Mouse (Mus musculus): ENCODE results near the gene Bnc2. TPM values are rescaled to one million over a fixed set of nuclear protein-coding genes. Genes with fewer than 3 reads are reported as not detected.

Bnc2 gene
- total RNA-seq (2021) = 1 to 10 TPM; 1.7 to 3.6 TPM

GRCm38 (mm10) chr4:84675171-84675973, at the start of gene Bnc2:
Gene Bnc2 (minus strand): TSS chr4:84675275.
- intact Hi-C loops (cut with DNase I) = loop anchor here (5.0 to 10.0 kb wide), 2 partner anchors 133 to 881 kb away; no protein-coding TSS in a partner anchor
- peak; percentile 50 to 66 for DNase-seq

DNA sequence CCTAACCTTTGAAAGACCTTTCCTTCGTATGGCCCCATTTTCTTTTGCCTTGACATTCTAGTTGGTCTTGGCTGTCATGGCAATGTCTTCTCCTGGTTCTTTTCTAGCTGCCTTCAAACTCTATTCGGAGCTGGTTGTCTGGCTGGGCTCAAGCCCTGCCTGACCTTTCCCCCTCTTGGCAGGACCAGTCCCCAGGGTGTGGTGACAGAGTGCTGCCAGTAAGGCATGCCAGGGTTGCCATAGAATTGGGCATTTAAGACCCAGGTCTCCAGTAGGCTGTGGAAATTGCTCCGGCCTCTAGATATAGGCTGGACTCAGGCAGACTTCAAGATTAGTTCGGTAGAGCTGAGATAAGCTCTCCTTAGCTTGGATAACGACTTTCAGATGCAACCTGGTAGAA, 32.9 kb upstream of the Bnc2 start:
- DNase-seq = peak in 1 of 2 experiments; percentile 7
- intact Hi-C loops (cut with DNase I) = no loop called here

GRCm38 (mm10) chr4:84685521-84686366, 10.7 kb upstream of the Bnc2 start:
- intact Hi-C loops (cut with DNase I) = no loop called here
- DNase-seq = peak in 1 of 2 experiments; percentile 17

GRCm38 (mm10) chr4:84685009-84685408, 9.9 kb upstream of the Bnc2 start:
- intact Hi-C loops (cut with DNase I) = no loop called here

DNA sequence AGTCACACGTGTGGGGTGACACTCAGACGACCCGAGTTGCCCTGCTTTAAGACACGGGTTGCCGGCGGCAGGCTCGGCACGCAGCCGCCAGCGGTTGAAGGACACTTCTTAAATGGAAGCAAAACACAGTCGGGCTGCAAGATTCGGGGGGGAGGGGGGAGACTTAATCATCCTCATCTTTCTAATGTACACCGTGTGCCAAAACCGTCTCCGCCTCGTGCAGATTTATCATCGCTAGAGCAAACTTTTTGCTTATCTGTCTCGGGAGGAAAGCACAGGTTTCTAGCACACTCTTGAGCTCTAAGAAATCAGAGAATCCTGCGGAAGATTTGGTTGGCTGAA, 870 bp upstream of the Bnc2 start:
- DNase-seq = no peak
- intact Hi-C loops (cut with DNase I) = loop anchor here (5.0 to 10.0 kb wide), 2 partner anchors 134 to 881 kb away; no protein-coding TSS in a partner anchor

More at GRCm38 (mm10) chr4:84685009-84685408, 9.9 kb upstream of the Bnc2 start:
- no peak for DNase-seq

DNA sequence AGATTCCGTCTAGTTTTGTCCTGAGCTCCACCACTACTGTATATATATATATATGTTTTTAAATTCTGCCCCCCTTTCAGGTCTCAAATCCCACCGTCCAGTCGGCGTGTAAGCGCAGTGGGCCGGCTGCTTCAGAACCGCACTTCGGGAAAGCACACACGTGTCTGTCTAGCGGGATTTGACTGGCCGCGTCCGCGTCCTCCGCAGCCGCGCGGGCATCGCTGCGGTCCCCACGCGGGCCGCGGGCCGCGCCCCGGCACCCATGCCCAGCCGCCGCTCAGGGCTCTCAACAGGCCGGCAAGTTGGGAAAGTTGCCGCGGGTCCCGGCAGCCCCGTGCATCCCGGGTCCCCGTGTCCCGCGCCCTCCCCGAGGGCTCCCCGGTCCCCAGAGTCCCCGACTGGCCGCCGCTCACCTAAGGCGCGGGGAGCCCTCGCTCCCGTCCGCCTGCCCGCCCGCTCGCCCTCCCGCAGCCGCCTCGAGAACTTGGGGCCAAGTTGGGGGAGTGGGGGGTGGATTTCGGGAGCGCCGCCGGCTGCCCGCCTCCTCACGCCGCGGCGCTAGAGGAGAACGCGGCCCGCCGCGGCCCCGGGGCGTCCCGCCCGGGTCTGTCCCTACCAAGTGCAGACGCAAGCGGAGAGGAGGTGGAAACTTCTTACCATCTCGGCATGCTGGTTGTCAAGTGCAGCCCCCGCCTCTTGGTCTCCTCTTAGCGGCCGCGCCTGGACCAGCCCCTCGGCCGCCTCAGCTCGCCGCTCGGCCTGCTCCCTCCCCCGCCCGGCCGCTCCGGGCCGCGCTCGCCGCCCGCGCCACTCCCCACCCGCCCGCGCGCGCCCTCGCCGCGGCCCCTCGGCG, 531 bp downstream of the Bnc2 start:
- DNase-seq = peak; percentile 42 to 69
- intact Hi-C loops (cut with DNase I) = loop anchor here (5.0 to 10.0 kb wide), 3 partner anchors 132 to 880 kb away; no protein-coding TSS in a partner anchor

DNA sequence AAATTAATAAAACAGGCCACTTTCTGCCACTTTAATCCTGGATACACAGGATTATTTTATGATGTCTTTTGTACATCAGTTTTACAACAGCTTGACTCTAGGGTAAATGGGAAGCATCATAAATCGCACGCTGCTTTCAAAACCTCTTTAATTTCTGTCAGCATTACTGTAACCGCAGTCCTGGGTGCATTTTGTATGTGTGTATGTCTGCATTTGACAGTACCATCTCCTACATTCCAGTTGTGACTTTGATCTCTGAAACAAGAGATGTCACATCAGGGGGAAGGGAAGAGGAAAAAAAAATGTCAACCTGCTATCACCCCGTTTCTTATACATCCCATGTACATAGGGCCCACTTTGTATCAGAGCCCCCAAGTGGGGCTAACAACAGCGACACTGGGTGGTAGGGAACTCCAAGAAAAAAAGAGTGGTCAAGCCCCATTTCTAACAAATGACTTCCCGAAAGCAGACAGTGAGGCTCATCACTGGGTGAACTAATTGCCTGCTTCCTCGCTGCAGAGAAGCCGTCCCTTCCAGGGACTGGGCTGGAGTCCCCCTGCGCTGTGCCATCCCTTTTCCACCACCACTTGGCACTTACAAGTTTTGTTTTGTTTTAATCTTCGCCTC, 1.3 kb downstream of the Bnc2 start:
- peak in 1 of 2 experiments; percentile 4 for DNase-seq
- intact Hi-C loops (cut with DNase I) = loop anchor here (5.0 to 10.0 kb wide), 2 partner anchors 606 to 879 kb away; no protein-coding TSS in a partner anchor

DNA sequence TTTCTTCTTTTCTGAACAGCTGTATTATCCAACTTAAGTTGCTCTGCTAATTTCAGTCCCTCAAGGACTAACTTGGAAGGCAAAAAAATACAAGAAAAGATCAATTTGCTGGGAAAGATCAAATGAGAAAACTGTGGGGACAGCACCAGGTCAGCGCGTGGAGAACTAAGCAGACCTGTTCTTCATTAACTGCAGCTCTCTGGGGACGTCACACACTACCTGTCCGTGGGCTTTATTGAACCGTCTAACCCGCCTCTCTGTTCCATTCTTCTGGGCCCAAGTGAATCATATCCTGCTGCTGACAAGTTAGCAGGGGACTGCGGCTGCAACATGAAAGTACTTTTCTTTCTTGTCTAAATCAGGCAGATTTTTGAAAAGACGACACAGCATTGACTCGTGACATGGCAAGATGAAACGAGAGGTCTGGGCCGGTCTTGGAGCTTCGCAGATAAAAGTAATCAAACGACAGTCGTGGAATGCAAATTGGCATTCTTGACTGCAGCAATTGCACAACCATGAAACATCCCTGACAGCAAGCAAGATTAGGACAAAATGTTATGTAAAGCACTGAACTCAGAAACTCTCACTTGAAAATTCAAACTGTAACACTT, 2.8 kb downstream of the Bnc2 start:
- intact Hi-C loops (cut with DNase I) = loop anchor here (5.0 to 10.0 kb wide), 2 partner anchors 605 to 877 kb away; no protein-coding TSS in a partner anchor
- DNase-seq = peak in 1 of 2 experiments; percentile 5

DNA sequence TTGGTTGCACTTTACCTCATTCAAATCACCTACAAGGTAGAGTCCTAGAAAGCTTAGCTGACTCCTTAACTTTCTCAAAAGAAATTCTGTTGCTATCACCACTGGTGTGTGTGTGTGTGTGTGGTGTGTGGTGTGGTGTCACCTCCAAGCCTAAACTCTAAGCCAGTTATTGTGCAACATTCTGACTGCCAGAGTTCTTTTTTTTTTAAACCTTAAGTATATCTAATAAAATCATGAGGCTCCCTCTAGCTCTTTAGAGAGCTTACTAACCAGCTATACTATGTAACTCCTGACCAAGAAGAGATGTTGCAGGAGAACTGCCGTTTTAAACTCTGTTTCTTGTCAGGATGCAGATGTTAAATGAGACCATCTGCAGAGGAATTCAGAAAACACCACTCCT, 4.1 kb downstream of the Bnc2 start:
- intact Hi-C loops (cut with DNase I) = loop anchor here (5.0 to 10.0 kb wide), 2 partner anchors 604 to 876 kb away; no protein-coding TSS in a partner anchor
- no peak for DNase-seq

- no peak for DNase-seq
- intact Hi-C loops (cut with DNase I) = loop anchor here (5.0 to 10.0 kb wide), 2 partner anchors 602 to 875 kb away; no protein-coding TSS in a partner anchor
These were observed 5.4 kb downstream of the Bnc2 start for GRCm38 (mm10) chr4:84669650-84670049.

GRCm38 (mm10) chr4:84668949-84669605, 6.0 kb downstream of the Bnc2 start:
- no peak for DNase-seq

GRCm38 (mm10) chr4:84668226-84668625, 6.8 kb downstream of the Bnc2 start:
- intact Hi-C loops (cut with DNase I) = no loop called here

More at GRCm38 (mm10) chr4:84668949-84669605, 6.0 kb downstream of the Bnc2 start:
- intact Hi-C loops (cut with DNase I) = no loop called here

DNA sequence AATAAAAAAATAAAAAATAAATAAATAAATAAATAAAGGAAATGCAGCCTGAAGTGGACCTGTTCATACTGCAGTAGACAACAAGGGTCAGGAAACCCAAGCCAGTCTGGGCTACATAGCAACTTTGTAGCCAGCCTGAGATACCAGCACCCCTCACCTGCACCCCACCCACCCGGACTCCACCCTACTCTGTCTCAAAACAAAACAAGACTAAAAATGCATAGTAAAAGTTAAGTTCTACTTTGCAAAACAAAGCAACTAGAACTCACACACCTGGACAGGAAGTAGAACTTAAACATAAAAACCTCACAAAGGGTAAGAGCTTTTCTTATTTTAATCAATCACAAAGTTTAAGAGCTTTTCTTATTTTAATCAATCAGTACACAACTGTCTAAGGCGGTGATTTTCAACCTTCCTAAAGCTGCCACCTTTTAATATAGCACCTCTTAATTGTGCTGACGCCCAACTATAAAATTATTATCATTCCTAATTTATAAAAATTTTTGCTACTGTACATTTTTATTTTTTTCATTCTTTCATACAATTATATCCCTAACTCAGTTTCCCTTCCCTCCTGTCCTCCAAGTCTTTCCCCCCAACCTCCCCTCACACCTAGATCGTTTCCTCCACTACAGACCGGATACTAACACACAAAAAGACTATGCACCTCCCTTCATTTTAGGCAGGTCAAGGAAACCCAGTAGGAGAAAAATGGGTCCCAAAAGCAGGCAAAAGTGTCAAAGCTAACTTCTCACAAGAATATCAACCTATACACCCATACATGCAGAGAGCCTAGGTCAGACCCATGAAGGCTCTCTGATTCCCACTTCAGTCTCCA, 12.6 kb downstream of the Bnc2 start:
- intact Hi-C loops (cut with DNase I) = no loop called here
- no peak for DNase-seq

More at GRCm38 (mm10) chr4:84668226-84668625, 6.8 kb downstream of the Bnc2 start:
- no peak for DNase-seq

GRCm38 (mm10) chr4:84661341-84661740, 13.7 kb downstream of the Bnc2 start:
- intact Hi-C loops (cut with DNase I) = no loop called here
- DNase-seq = no peak

DNA sequence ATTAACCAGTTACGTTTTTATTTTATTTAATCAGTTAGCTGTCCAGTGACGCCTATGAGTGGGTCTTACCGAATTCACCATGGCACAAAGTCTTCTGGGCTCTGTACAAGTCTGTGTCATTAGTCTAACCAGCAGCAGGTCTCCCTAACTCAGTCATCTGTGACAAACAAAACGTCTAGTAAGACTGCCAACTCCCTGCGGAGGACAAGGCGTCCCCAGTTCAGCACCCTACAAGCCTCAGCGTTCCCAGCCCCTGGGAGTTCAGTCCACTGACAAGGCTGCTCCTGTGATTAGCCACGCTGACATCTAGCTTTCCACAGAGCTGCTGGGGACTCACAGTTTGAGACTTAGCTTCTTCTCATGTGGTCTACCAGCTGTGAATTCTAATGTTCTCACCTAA, 23.3 kb downstream of the Bnc2 start:
- intact Hi-C loops (cut with DNase I) = no loop called here

DNA sequence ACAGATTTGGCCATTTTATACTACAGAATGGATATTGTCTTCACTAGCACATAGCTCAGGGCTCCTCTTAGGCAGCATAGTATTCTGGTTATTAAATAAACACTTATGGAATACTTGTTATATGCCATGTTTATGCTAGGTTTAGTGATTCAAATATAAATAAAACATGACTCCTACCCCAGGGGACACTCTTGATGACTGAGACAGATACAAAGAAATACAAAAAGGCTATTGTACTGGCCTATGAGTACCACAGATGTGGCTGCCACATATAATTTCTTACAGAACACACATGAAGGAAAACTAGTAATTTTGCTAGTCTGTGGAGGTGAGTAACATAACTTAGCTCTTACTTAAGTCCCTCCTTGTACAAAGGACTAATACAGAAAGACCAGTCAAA, 28.5 kb downstream of the Bnc2 start:
- intact Hi-C loops (cut with DNase I) = no loop called here

More for the DNA sequence above, 23.3 kb downstream of the Bnc2 start:
- DNase-seq = no peak

DNA sequence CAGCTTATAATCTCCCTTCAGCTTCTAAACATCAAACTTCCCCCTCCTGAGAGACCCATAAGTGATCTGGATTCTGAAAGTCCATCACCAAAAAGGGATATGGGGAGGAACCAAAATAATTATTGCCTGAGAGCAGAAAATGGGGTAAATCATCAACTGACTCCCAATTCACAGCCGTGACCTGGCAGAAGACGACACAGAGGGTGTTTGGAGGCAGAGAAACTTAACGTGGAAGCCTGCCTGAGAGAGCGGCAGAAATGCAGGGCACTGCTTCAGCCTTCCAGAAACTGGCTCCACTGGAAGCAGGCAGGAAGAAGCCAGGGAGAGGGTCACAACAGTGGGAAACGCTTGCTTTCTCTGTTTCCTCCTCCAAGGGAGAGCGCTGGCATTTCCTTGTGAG, 35.9 kb downstream of the Bnc2 start:
- intact Hi-C loops (cut with DNase I) = no loop called here
- no peak for DNase-seq

More for the DNA sequence above, 28.5 kb downstream of the Bnc2 start:
- no peak for DNase-seq

DNA sequence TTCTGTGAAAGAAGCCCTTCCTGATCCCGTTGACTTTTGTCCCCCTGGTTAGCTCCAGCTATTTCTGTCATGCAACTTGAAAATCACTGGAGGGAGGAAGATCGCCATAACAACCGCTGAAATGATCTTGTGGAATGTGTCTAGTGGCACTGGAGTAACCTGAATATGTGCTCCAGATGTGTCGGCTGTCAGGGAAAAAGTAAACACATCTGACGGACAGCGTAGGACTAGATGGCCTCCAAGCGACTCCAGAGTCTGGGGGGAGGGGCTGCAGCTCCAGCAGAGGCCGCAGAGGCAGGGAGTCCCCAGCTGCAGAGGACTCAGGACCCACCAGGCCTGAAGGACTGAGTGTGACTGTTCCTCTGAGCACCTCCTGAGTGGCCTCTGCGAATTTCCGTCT, 37.4 kb downstream of the Bnc2 start:
- DNase-seq = no peak
- intact Hi-C loops (cut with DNase I) = no loop called here
